Mouse (Mus musculus): ENCODE results near the gene Ntm. TPM values are rescaled to one million over a fixed set of nuclear protein-coding genes. Genes with fewer than 3 reads are reported as not detected.

Gene Ntm
- polyA plus RNA-seq, 1 experiment from 2014 or later, result 21.4 TPM

DNA sequence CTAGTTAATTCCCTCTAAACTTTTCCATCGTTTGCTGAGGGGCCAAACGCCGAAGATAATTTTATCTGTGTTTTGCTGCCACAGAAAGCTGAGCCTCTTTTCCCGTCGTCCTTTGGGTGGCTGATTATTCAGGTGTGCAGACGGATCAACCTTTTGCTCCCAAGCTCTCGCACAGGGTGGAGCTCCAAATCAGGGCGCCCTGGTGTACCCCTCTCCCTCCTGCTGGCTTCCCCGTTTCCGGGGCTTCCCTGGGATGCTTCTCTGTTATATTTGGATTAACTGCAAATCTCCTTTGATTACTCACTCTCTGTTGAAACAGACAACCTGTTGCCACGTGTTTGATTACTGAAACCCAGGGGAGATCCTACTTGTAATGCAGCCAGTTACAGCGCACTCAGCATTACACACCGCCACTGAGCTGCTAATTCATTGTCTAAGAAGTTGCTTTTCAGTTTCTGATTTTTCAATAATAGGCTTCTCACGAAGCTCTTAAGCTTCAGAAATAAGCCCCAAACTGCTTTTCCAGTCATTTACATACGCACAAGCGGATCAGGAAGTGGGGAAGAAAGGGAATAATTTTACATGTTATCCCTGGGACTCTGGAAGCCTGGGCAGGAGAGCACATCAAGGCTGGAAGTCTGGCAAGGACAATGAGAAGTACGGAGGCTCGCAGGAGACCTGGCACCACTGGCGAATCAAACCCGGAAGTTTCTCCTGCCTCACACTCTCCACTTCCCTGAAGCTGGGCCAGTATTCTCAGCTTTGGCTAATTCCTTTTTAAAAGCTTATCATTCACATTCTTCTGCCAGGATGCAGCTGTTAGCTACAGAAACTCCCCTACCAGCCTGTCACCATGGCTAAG, 19.5 kb downstream of the Ntm start:
- Histone ChIP-seq H3K36me3 (no peaks in the 10 kb centered on the region), H3K27ac (no peak overlapping the region), H3K4me2 (peak overlapping the region; percentile 30), H3K4me3 (0 out of 2 replicates have a peak overlapping the region, but pooled peaks have one; percentile 4), H3K9me3 (no peaks in the 10 kb centered on the region), H3K9ac (no peak overlapping the region), H3K27me3 (no peaks in the 10 kb centered on the region), H3K4me1 (no peaks in the 10 kb centered on the region)
- 19% methylated on average over 20 of the region's 20 CpGs for WGBS
- ATAC-seq (ENCODE audit: borderline replicate concordance, extremely low read depth, low FRiP score, low TSS enrichment), result no peak

DNA sequence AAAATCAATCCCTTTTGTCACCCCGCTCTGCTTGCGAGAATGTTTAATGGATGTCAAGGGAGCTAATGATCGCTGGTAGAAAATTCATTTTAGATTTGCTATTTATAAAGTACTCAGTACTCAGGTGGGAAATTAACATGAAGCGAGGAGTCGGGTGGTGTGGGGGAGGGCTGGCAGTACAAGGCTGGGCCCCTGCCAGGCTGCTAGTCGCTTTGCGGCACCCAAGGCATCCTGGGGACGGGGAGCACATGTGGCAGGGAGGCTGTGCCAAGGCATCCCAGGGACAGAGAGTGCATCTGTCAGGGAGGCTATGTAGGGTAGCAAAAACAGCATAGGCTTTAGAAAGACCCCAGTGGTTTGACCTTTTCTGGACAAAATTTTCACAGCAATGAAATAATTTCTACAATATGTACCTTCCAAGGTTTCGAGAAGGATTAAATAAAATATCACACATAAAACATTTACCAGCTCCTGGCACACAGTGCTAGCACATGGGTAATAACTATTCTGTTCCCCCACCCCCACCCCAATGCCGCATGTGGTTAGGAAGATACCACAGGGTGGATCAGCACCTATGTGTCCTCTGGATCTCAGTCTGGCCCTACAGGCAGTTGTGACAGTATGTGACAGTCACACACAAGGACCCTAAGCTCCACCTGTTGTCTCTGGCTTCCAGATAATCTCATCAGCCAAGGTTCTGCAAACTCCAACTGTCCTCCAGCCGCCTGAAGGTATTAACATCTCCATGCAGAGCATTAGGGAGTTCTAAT, 20.6 kb downstream of the Ntm start:
- no peaks in the 10 kb centered on the region for H3K36me3 ChIP-seq
- H3K4me2 ChIP-seq, result no peak overlapping the region
- no peaks in the 10 kb centered on the region for H3K9me3 ChIP-seq
- no peaks in the 10 kb centered on the region for H3K4me1 ChIP-seq
- H3K27me3 ChIP-seq, result no peaks in the 10 kb centered on the region
- no peak overlapping the region for H3K27ac ChIP-seq
- no peak overlapping the region for H3K4me3 ChIP-seq
- 61% methylated on average over 11 of the region's 11 CpGs for WGBS
- H3K9ac ChIP-seq, result no peak overlapping the region
- no peak for ATAC-seq (ENCODE audit: borderline replicate concordance, extremely low read depth, low FRiP score, low TSS enrichment)

DNA sequence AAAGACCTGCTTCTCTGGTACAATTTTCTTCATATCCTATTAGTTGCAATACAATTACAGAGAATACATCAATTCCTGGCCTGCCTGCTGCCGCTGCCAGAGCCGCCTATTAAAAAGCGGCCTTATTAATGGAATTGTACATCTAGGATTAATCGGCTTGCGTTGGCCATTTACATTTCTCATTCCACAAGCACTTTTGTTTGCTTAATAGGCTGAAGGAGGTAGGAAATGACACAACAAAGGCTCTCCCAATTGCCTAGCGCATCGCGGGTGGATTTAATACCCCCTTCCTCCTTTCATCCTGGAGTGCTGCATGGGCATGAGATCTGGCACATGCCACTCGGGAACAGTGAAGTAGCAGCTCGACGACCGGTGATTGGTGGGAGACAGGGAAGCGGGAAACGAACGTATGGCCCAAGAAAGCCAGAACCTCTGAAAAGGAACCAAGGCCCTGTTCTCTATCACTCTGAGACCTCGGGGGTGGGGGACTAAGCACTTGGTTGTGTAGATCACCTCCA, 23.4 kb downstream of the Ntm start:
- 86% methylated on average over 16 of the region's 16 CpGs for WGBS
- no peaks in the 10 kb centered on the region for H3K36me3 ChIP-seq

DNA sequence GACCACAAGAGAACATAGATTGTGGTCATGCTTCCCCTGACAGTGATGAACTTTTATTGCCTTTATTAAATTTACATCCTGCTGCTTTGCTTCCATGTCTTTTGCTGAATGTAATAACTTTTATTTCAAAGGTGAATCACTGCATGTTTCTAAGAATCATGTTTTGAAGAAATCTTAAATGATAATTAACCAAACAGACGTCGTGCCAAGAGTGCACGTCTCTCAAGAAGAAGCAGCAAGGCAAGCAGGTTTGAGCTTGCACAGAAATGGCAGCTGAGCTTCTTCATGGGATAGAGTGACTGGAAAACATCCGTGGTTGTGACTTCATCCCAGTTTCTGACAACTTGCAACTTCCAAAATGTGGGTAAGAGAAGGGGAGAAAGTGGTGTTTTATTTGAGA, 34.1 kb downstream of the Ntm start:
- no peak overlapping the region for H3K9ac ChIP-seq
- 83% methylated on average over 4 of the region's 4 CpGs for WGBS
- ATAC-seq (ENCODE audit: borderline replicate concordance, extremely low read depth, low FRiP score, low TSS enrichment), result no peak
- H3K4me2 ChIP-seq, result no peak overlapping the region
- H3K27me3 ChIP-seq, result no peaks in the 10 kb centered on the region
- no peak overlapping the region for H3K27ac ChIP-seq
- H3K36me3 ChIP-seq, result no peaks in the 10 kb centered on the region
- no peaks in the 10 kb centered on the region for H3K9me3 ChIP-seq
- no peaks in the 10 kb centered on the region for H3K4me1 ChIP-seq
- H3K4me3 ChIP-seq, result no peak overlapping the region

More for the DNA sequence above, 23.4 kb downstream of the Ntm start:
- no peak for ATAC-seq (ENCODE audit: borderline replicate concordance, extremely low read depth, low FRiP score, low TSS enrichment)
- Histone ChIP-seq H3K4me3 (no peak overlapping the region), H3K27me3 (no peaks in the 10 kb centered on the region), H3K27ac (no peak overlapping the region), H3K4me1 (no peaks in the 10 kb centered on the region), H3K9me3 (no peaks in the 10 kb centered on the region), H3K9ac (no peak overlapping the region), H3K4me2 (no peak overlapping the region)

DNA sequence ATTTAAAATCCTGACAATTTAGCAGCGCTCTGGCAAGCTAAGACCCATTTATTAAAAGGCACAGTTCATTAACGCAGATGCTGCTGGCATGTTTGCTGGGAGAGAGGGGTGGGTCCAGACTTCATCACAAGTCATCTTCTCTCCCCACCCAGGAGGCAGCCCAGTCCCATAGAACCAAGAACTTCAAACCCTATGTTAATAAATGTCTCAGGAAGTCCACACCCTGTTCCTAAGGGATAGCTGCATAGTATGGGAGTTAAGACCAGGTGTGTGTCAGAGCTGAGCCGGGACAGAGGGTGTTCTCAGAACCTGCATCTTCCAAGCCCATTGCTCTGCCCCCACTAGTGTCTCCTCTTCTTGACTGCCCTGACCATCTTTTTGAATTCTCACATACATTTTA, 37.6 kb downstream of the Ntm start:
- no peak for ATAC-seq (ENCODE audit: borderline replicate concordance, extremely low read depth, low FRiP score, low TSS enrichment)
- Histone ChIP-seq H3K4me3 (no peak overlapping the region), H3K27me3 (no peaks in the 10 kb centered on the region), H3K4me2 (no peak overlapping the region), H3K9me3 (no peaks in the 10 kb centered on the region), H3K27ac (no peak overlapping the region), H3K36me3 (no peaks in the 10 kb centered on the region), H3K4me1 (no peaks in the 10 kb centered on the region), H3K9ac (no peak overlapping the region)
- 77% methylated on average over 3 of the region's 3 CpGs for WGBS

DNA sequence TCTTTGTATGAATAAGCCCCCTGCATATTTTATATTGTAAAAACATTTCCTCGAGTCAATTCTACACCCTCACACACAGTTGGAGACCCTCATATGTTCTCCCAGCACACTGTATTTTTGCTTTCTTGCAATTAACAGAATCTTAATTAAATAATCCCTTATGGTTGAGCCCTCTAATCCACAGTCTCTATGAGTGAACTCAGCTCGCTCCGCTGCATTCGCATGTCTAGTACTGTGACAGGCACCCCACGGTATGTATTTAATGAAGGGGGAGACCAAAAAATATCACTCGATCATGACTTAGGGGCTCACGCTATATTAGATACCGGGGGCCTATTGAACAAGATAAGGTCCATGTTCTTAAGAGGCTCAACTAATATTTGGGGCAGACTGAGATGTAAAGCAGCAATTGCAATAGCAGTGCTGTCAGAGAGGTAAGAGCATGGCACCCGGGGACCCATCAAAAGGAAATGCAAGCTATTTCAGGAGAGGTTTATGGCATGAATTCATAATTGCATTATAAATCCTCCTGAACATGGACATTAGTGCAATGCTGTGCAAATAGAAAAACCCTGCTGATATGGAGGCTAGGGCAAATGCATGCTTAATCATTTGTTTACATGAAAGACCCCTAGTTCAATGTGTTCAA, 64.4 kb downstream of the Ntm start:
- no peak overlapping the region for H3K9ac ChIP-seq
- no peaks in the 10 kb centered on the region for H3K36me3 ChIP-seq
- 76% methylated on average over 9 of the region's 9 CpGs for WGBS
- H3K4me1 ChIP-seq, result no peaks in the 10 kb centered on the region
- ATAC-seq (ENCODE audit: borderline replicate concordance, extremely low read depth, low FRiP score, low TSS enrichment), result no peak
- no peaks in the 10 kb centered on the region for H3K9me3 ChIP-seq
- H3K27ac ChIP-seq, result no peak overlapping the region
- H3K4me2 ChIP-seq, result no peak overlapping the region
- H3K4me3 ChIP-seq, result no peak overlapping the region
- no peaks in the 10 kb centered on the region for H3K27me3 ChIP-seq

DNA sequence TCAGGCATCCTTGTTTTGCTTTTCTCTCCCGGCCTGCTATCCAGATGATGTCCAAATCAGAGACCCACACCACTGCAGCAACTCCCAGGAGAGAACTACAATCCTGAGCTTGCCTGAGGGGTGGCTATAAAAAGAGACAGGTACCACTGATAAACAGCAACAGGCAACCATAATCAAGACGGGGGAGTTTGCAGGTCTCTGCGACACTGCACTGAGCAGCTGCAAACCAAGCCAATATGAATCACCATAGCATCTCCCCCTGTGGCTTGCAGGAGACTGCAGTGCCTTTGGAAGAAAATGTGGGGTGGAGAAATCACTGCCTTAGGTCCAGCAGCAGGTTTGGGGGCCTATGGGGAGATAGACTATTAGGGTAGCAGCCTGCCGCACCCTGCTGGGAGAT, 65.5 kb downstream of the Ntm start:
- Histone ChIP-seq H3K4me3 (no peak overlapping the region), H3K9me3 (no peaks in the 10 kb centered on the region), H3K27ac (no peak overlapping the region), H3K4me1 (no peaks in the 10 kb centered on the region), H3K27me3 (no peaks in the 10 kb centered on the region), H3K36me3 (no peaks in the 10 kb centered on the region), H3K4me2 (no peak overlapping the region), H3K9ac (no peak overlapping the region)
- 72% methylated on average over 4 of the region's 4 CpGs for WGBS
- no peak for ATAC-seq (ENCODE audit: borderline replicate concordance, extremely low read depth, low FRiP score, low TSS enrichment)

DNA sequence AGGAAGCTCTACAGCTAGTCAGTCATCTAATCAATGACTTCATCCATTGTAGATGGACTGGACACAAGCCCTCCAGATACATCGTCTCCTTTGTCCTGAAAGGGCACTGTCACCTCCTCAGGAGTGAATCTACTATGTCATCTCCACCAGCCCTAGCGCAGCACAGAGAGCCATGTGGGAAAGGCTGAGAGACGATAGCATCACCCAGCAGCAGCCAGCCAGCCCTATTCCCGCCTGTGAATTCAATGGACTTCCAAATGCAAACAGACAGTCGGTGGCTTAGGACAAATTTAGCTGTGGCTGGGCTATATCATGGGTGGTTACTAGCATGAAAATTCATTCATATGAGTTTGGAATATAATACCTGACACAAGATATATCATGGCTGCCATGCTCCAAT, 70.1 kb downstream of the Ntm start:
- H3K4me1 ChIP-seq, result no peaks in the 10 kb centered on the region
- WGBS, result 69% methylated on average over 5 of the region's 5 CpGs
- no peak for ATAC-seq (ENCODE audit: borderline replicate concordance, extremely low read depth, low FRiP score, low TSS enrichment)
- H3K9ac ChIP-seq, result no peak overlapping the region
- no peak overlapping the region for H3K4me3 ChIP-seq
- no peaks in the 10 kb centered on the region for H3K27me3 ChIP-seq
- H3K36me3 ChIP-seq, result no peaks in the 10 kb centered on the region
- H3K4me2 ChIP-seq, result no peak overlapping the region
- no peaks in the 10 kb centered on the region for H3K9me3 ChIP-seq
- no peak overlapping the region for H3K27ac ChIP-seq

DNA sequence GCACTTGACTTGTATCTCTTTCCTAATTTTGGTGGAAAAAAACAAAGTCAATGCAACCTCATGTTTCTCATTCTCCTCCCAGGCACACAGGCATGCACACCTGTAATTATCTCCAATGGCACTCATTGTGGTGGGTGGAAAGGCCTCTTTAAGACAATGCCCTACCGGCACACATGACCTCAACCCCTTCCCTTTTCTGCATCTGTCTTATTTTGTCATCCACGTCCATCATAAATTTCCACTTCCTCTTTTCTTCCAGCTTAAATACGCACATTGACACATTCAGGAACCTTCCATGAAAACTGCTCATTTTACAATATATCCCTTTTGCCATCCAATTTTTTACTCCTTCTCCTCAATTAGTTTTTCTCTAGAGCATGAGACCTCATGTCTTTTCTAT, 74.2 kb downstream of the Ntm start:
- Histone ChIP-seq H3K27ac (no peak overlapping the region), H3K4me2 (no peak overlapping the region), H3K9ac (no peak overlapping the region), H3K4me3 (no peak overlapping the region), H3K36me3 (no peaks in the 10 kb centered on the region), H3K27me3 (no peaks in the 10 kb centered on the region), H3K4me1 (no peaks in the 10 kb centered on the region), H3K9me3 (no peaks in the 10 kb centered on the region)
- ATAC-seq (ENCODE audit: borderline replicate concordance, extremely low read depth, low FRiP score, low TSS enrichment), result no peak
- WGBS, result 87% methylated on average over 3 of the region's 3 CpGs

DNA sequence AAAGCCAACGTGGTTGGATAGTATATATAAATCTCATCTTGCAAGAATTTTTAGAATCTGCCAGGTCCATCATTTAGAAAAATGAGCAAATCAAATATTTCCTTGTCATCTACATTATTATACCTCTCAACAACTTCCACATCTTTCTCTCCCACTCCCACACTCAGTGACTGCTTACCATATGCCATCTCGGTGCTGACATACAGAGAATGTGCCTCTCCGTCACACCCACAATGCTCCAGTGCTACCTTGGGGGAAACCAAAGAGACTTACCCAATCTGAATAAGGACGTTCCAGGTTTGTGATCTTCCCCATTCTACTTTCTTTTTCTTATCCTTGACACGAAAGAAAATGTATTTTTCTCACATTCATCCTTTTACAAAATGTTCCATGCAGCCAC, 75.0 kb downstream of the Ntm start:
- Histone ChIP-seq H3K4me3 (no peak overlapping the region), H3K4me1 (no peaks in the 10 kb centered on the region), H3K36me3 (no peaks in the 10 kb centered on the region), H3K27ac (no peak overlapping the region), H3K9me3 (no peaks in the 10 kb centered on the region), H3K9ac (no peak overlapping the region), H3K27me3 (no peaks in the 10 kb centered on the region), H3K4me2 (no peak overlapping the region)
- ATAC-seq (ENCODE audit: borderline replicate concordance, extremely low read depth, low FRiP score, low TSS enrichment), result no peak
- WGBS, result 68% methylated on average over 5 of the region's 5 CpGs

DNA sequence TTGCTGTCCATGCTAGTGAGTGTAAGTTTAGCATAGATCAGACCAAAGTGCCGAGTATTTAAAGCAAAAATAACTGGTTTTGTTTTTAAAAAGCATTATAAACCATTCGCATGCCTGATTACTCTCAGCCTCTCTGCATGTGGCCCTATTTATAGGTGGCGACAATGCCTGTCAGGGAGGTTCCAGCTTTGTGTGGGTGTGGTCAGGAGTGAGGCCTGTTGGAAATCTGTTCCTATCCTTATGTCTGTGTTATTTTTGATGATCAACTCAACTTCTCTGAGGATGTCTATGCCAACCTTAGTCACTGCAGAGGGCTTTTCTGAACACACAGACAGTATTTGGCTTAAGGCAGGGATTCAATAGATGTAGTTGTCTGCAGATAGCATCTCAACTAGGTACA, 78.9 kb downstream of the Ntm start:
- no peak overlapping the region for H3K4me3 ChIP-seq
- H3K27ac ChIP-seq, result no peak overlapping the region
- H3K9me3 ChIP-seq, result no peaks in the 10 kb centered on the region
- H3K4me1 ChIP-seq, result no peaks in the 10 kb centered on the region
- H3K36me3 ChIP-seq, result no peaks in the 10 kb centered on the region
- no peak overlapping the region for H3K9ac ChIP-seq
- H3K4me2 ChIP-seq, result no peak overlapping the region
- H3K27me3 ChIP-seq, result no peaks in the 10 kb centered on the region
- WGBS, result 68% methylated on average over 3 of the region's 3 CpGs
- no peak for ATAC-seq (ENCODE audit: borderline replicate concordance, extremely low read depth, low FRiP score, low TSS enrichment)

DNA sequence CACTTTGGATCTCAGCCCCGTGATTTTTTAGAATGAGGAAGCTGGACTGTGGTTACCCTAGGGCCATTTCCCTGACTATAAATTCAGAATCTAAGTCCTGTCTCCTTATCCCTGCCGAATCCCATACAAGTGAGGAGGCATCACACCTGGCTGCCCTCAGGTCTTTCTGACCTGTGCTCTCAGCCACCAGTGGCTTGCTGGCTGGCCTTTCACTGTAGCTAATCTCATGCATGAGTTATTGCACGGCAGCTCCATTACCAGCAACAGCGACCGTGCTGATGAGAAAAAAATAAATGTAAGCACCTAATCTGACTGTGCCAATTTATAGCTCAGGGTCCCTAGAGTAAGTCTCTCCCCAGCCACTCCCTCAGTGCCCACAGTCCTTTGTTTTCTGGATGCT, 81.3 kb downstream of the Ntm start:
- 76% methylated on average over 5 of the region's 5 CpGs for WGBS
- H3K27ac ChIP-seq, result no peak overlapping the region
- no peak overlapping the region for H3K4me3 ChIP-seq
- no peaks in the 10 kb centered on the region for H3K4me1 ChIP-seq
- H3K9me3 ChIP-seq, result no peaks in the 10 kb centered on the region
- H3K27me3 ChIP-seq, result no peaks in the 10 kb centered on the region
- ATAC-seq (ENCODE audit: borderline replicate concordance, extremely low read depth, low FRiP score, low TSS enrichment), result no peak
- H3K4me2 ChIP-seq, result no peak overlapping the region
- no peaks in the 10 kb centered on the region for H3K36me3 ChIP-seq
- no peak overlapping the region for H3K9ac ChIP-seq

Data from lung, embryonic 15.5 days (tissue).